Comparison of ENCODE assay signal across 10 mouse cellular contexts in the genomic region with DNA sequence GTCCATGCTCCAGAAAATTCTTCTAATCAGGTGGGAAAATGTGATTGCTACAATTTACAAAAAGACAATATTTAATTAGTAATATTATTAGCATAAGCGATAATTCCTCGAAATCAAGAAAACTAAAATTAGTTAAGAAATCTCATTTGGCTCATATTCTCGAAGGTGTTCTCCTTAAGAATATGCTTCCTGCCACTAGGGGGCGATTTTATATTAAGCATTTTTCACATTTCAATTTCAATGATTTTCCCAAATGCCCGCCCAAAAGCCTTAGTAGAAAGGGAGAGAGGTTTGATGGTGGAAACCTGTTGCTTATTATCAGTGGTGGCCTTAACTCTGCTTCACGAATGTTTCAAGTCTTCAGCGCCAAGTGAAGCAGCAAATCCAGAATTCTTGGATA.
DNase-seq lines count a peak whose midpoint lies in the region; ATAC-seq and TF ChIP-seq lines count a peak whose summit lies in the region.
"Had no signal": no experiment of that assay in that cellular context is flagged by ENCODE, and none has a peak within 500 bp of the region (broad histone marks: within the 10 kb centered on the region; RNA-seq: fewer than 3 reads in every experiment).

No protein-coding gene starts in this region.

- no peaks in the 10 kb centered on the region for H3K36me3 ChIP-seq in kidney, postnatal 0 days (ENCODE audit: insufficient read depth, low read length)
- no peaks in the 10 kb centered on the region for H3K36me3 ChIP-seq in kidney, embryonic 15.5 days
- H3K36me3 ChIP-seq: heart, embryonic 13.5 days; limb, embryonic 15.5 days had no signal

- no peak overlapping the region for H3K9ac ChIP-seq in kidney, postnatal 0 days (ENCODE audit: low read depth, low read length)
- no peak overlapping the region for H3K9ac ChIP-seq in kidney, embryonic 15.5 days
- H3K9ac ChIP-seq: heart, embryonic 13.5 days; limb, embryonic 15.5 days had no signal

- H3K27me3 ChIP-seq in kidney, postnatal 0 days (ENCODE audit: insufficient read depth, low read length) = no peaks in the 10 kb centered on the region
- H3K27me3 ChIP-seq in kidney, embryonic 15.5 days = no peaks in the 10 kb centered on the region
- H3K27me3 ChIP-seq: heart, embryonic 13.5 days; limb, embryonic 15.5 days had no signal

- H3K27ac ChIP-seq in kidney, postnatal 0 days = no peak overlapping the region
- no peak overlapping the region for H3K27ac ChIP-seq in kidney, embryonic 15.5 days
- H3K27ac ChIP-seq: heart, embryonic 13.5 days; limb, embryonic 15.5 days had no signal

- DNase-seq in kidney, postnatal 0 days (ENCODE audit: low spot score) = peak; percentile 61
- peak; percentile 1 for DNase-seq in thymus, postnatal 0 days (ENCODE audit: low spot score)
- no peak for DNase-seq in thymus, postnatal 14 days
- peak; percentile 67 to 78 for DNase-seq in cerebellum, postnatal 14 days
- DNase-seq in telencephalon, adult 2 months (ENCODE audit: low read depth, low spot score) = peak; percentile 26
- no peak for DNase-seq in gastrocnemius, postnatal 36 days

- H3K4me1 ChIP-seq in kidney, postnatal 0 days (replicated peaks; ENCODE audit: insufficient read depth, low read length) = no peaks in the 10 kb centered on the region
- no peaks in the 10 kb centered on the region for H3K4me1 ChIP-seq in kidney, embryonic 15.5 days
- H3K4me1 ChIP-seq: heart, embryonic 13.5 days; limb, embryonic 15.5 days had no signal

- no peak overlapping the region for H3K4me3 ChIP-seq in kidney, postnatal 0 days (replicated peaks; ENCODE audit: low read depth, low read length)
- no peak overlapping the region for H3K4me3 ChIP-seq in kidney, embryonic 15.5 days (replicated peaks)
- H3K4me3 ChIP-seq: heart, embryonic 13.5 days; limb, embryonic 15.5 days had no signal

- H3K4me2 ChIP-seq in kidney, postnatal 0 days (ENCODE audit: low read length) = no peak overlapping the region
- no peak overlapping the region for H3K4me2 ChIP-seq in kidney, embryonic 15.5 days
- H3K4me2 ChIP-seq: heart, embryonic 13.5 days; limb, embryonic 15.5 days had no signal

- 32% methylated on average over 7 of the region's 7 CpGs for WGBS in kidney, postnatal 0 days
- WGBS in kidney, embryonic 15.5 days = 39% methylated on average over 7 of the region's 7 CpGs

- ATAC-seq in kidney, postnatal 0 days (replicated peaks; ENCODE audit: low FRiP score, low read depth) = no peak
- ATAC-seq in kidney, embryonic 15.5 days (replicated peaks; ENCODE audit: low FRiP score) = no peak
- ATAC-seq in inflammation-experienced regulatory T-cells, adult 6 months = no peak

- TF ChIP-seq CTCF in kidney, postnatal 0 days (IDR thresholded peaks at IDR 0.05; ENCODE audit: low read depth) = peak; percentile 73

- H3K9me3 ChIP-seq in kidney, postnatal 0 days (replicated peaks; ENCODE audit: low read length) = no peaks in the 10 kb centered on the region
- no peaks in the 10 kb centered on the region for H3K9me3 ChIP-seq in kidney, embryonic 15.5 days (replicated peaks)
- H3K9me3 ChIP-seq: heart, embryonic 13.5 days; limb, embryonic 15.5 days had no signal

- intact Hi-C loops in gastrocnemius, postnatal 36 days (cut with DNase I) = no loop called here

Comparison
In these comparisons a context has a peak if more than half of its experiments do, and no peak if none do; other contexts are left out.
1. DNase-seq: peak in kidney, postnatal 0 days (single experiment), thymus, postnatal 0 days (single experiment), cerebellum, postnatal 14 days (2 of 2) and telencephalon, adult 2 months (single experiment); none in thymus, postnatal 14 days (single experiment) and gastrocnemius, postnatal 36 days (0 of 2).